Mouse (Mus musculus) erythroblast, embryonic 14.5 days (primary cell): ENCODE measurements around the gene Rreb1.

ENCODE experiments used
- GATA1 ChIP-seq: IDR thresholded peaks from 2 replicates; pipeline ENCODE4 v1.6.1; 2012; ENCODE audit warnings: low read length, inconsistent platforms, mixed read lengths
- TAL1 ChIP-seq: IDR thresholded peaks from 3 replicates; pipeline ENCODE4 v1.6.1; 2012; ENCODE audit warnings: low read length, inconsistent platforms, mixed read lengths

DNA sequence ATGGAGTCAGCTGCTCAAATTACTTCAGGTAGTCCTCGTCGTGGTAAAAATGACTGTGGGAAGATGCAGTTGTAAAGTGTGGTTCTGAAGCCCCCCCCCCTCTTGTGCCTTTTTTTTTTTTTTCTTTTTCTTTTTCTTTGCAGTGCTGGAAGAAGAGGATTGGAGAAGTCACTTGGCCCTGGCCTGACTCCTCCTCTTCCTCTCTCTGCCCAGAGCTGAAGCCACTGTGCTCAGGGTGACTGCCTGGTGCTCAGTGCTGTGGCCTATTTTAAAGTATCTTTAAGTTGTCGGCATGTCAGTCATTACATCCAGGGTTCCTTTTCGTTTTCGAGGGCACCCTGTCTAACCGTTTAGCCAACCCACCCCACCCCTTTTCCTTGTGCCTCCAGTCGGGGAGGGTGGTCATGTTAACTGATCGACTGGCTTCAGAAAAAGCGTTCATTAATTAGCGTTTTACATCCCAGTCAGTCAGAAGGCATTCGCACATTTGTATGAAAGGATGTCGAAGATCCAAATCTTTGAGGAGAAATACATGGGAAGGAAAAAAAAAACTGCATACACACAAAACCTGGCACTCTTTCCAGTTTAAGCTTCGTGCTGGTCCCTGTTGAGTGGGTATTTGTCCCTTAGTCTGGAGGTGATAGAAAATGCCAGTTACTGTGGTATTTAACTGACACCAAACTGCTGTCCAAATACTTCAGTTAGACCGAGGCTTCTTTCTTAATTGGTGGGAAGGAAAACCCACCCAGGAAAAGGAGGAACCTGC lies 76.4 kb downstream of the Rreb1 start:
- TF ChIP-seq GATA1 (no peak), TAL1 (no peak)
